Mouse (Mus musculus) embryonic facial prominence, embryonic 14.5 days (tissue): ENCODE measurements around the gene Ube2g2. TPM values are rescaled to one million over a fixed set of nuclear protein-coding genes. Genes with fewer than 3 reads are reported as not detected.

ENCODE experiments used
- ATAC-seq: fragments of 200-750 bp; cut with Nextera tagmentation; 2 replicates; pipeline ENCODE4 v1.8.0; 2017; ENCODE audit warnings: low read depth, moderate number of reproducible peaks, moderate TSS enrichment
- DNase-seq: peaks from one replicate; pipeline ENCODE4 v3.0.0-alpha.2; 2015; ENCODE audit warnings: low spot score
- H3K27ac ChIP-seq: fragments of 300-500 bp; sonication (generic); replicated peaks from 2 replicates; pipeline ENCODE4 v1.5.1; 2014; ENCODE audit warnings: low read depth, mild to moderate bottlenecking, low read length, moderate library complexity
- H3K27me3 ChIP-seq: fragments of 300-500 bp; sonication (generic); replicated peaks from 2 replicates; pipeline ENCODE4 v1.6.1; 2014; ENCODE audit warnings: low read length; ENCODE audit not compliant: control insufficient read depth, insufficient read depth
- H3K36me3 ChIP-seq: fragments of 300-500 bp; sonication (generic); 2 replicates; pipeline ENCODE4 v1.6.1; 2014; ENCODE audit warnings: low read length, mixed read lengths; ENCODE audit not compliant: control insufficient read depth, insufficient read depth
- H3K4me1 ChIP-seq: fragments of 300-500 bp; sonication (generic); 2 replicates; pipeline ENCODE4 v1.6.1; 2014; ENCODE audit warnings: antibody characterized with exemption, low read length; ENCODE audit not compliant: control insufficient read depth, insufficient read depth
- H3K4me2 ChIP-seq: fragments of 300-500 bp; sonication (generic); 2 replicates; pipeline ENCODE4 v1.6.1; 2014; ENCODE audit warnings: low read depth, mild to moderate bottlenecking, low read length, moderate library complexity, mixed read lengths
- H3K4me3 ChIP-seq: fragments of 300-500 bp; sonication (generic); 2 replicates; pipeline ENCODE4 v1.5.1; 2014; ENCODE audit warnings: low read depth, mild to moderate bottlenecking, low read length
- H3K9ac ChIP-seq: fragments of 300-500 bp; sonication (generic); 2 replicates; pipeline ENCODE4 v1.6.1; 2014; ENCODE audit warnings: low read depth, mild to moderate bottlenecking, low read length, moderate library complexity, mixed read lengths
- H3K9me3 ChIP-seq: fragments of 300-500 bp; sonication (generic); 2 replicates; pipeline ENCODE4 v1.6.1; 2016; ENCODE audit warnings: low read length; ENCODE audit not compliant: control insufficient read depth
- WGBS: fragments of 180-500 bp; shearing (Covaris S2); extraction: QIAGEN DNeasy Blood & Tissue Kit; methylation state at CpG from one replicate; pipeline ENCODE4 v1.1.7; 2014; 5-methylcytosine and 5-hydroxymethylcytosine counted together
- polyA plus RNA-seq: library from polyadenylated mRNA; unstranded; fragments of >200 nt; fragmentation: Nextera tagmentation; extraction: Ambion mirVana; gene quantifications from 2 replicates; pipeline ENCODE4 v1.2.1, GENCODE M21; 2014

Gene Ube2g2
- polyA plus RNA-seq, 1 experiment from 2014 or later = 66.1 TPM

- Histone ChIP-seq H3K27ac (no peak overlapping the region), H3K9ac (no peak overlapping the region), H3K36me3 (peaks cover 47% of the 10 kb centered on the region), H3K9me3 (no peaks in the 10 kb centered on the region), H3K27me3 (no peaks in the 10 kb centered on the region), H3K4me2 (no peak overlapping the region), H3K4me1 (peaks cover 17% of the 10 kb centered on the region), H3K4me3 (no peak overlapping the region)
- no peak for DNase-seq
- no peak for ATAC-seq
- 91% methylated on average over 3 of the region's 3 CpGs for WGBS
Measured at GRCm38 (mm10) chr10:77586637-77587036, 35.4 kb upstream of the Ube2g2 start.

DNA sequence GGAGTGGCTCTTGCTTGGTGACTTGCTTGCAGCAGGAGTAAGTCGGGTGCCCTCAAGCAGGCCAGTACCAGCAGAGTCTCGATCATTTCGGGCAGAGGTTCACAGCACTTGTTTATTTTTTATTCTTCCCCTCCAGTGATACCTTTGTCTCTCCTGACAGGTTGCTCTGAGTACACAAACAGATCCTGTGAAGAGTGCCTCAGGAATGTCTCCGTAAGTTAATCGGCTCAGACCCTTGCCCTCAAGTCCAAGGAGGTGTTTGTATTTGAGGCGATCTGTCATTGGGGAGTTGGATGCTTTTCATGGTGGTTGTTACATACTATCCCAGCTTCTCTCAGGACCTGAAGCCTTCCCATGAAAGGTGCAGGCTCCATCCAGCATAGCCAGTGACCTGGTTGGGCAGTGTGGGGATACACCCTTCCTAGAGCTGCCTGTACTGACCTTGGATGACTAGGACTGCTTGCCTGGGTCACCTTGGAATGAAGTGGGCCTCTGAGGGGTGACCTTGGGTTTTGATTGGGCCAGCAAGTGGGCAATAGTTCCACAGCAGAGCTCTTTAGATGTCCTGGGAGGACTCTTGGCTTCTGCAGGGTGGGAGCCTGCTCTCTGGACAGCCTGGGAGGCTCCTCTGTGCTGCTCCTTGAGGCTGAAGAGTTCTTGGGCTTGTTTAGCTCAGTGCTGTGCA, 34.8 kb upstream of the Ube2g2 start:
- Histone ChIP-seq H3K27me3 (no peaks in the 10 kb centered on the region), H3K9me3 (no peaks in the 10 kb centered on the region), H3K27ac (no peak overlapping the region), H3K4me3 (no peak overlapping the region), H3K4me1 (peaks cover 16% of the 10 kb centered on the region), H3K36me3 (peaks cover 53% of the 10 kb centered on the region), H3K9ac (no peak overlapping the region), H3K4me2 (no peak overlapping the region)
- WGBS = 87% methylated on average over 6 of the region's 6 CpGs
- DNase-seq (no peak), ATAC-seq (no peak)

- Histone ChIP-seq H3K4me1 (peaks cover 8% of the 10 kb centered on the region; the same call in 1 of the 2 replicates), H3K9me3 (no peaks in the 10 kb centered on the region), H3K4me2 (no peak overlapping the region), H3K36me3 (peaks cover 61% of the 10 kb centered on the region), H3K27ac (no peak overlapping the region), H3K27me3 (no peaks in the 10 kb centered on the region), H3K4me3 (no peak overlapping the region), H3K9ac (no peak overlapping the region)
- ATAC-seq = no peak
- WGBS = 65% methylated on average over 2 of the region's 2 CpGs
- no peak for DNase-seq
Measured at GRCm38 (mm10) chr10:77588036-77588435, 34.0 kb upstream of the Ube2g2 start.

GRCm38 (mm10) chr10:77589117-77589516, 33.0 kb upstream of the Ube2g2 start:
- Histone ChIP-seq H3K36me3 (peaks cover 72% of the 10 kb centered on the region), H3K27me3 (no peaks in the 10 kb centered on the region), H3K9me3 (no peaks in the 10 kb centered on the region), H3K27ac (no peak overlapping the region; the same call in 1 of the 2 replicates), H3K4me2 (no peak overlapping the region), H3K4me1 (no peaks in the 10 kb centered on the region), H3K9ac (no peak overlapping the region), H3K4me3 (no peak overlapping the region)
- 78% methylated on average over 7 of the region's 7 CpGs for WGBS
- DNase-seq = no peak
- ATAC-seq = no peak

GRCm38 (mm10) chr10:77589749-77590148, 32.3 kb upstream of the Ube2g2 start:
- no peak for DNase-seq

GRCm38 (mm10) chr10:77590812-77591211, 31.3 kb upstream of the Ube2g2 start:
- Histone ChIP-seq H3K9me3 (no peaks in the 10 kb centered on the region), H3K4me1 (no peaks in the 10 kb centered on the region), H3K27me3 (no peaks in the 10 kb centered on the region), H3K36me3 (peaks cover 88% of the 10 kb centered on the region), H3K9ac (no peak overlapping the region), H3K4me2 (no peak overlapping the region), H3K27ac (no peak overlapping the region), H3K4me3 (no peak overlapping the region)
- WGBS = 43% methylated on average over 6 of the region's 6 CpGs
- DNase-seq = peak; percentile 59
- peak; percentile 83 for ATAC-seq

More at GRCm38 (mm10) chr10:77589749-77590148, 32.3 kb upstream of the Ube2g2 start:
- WGBS = 71% methylated on average over 8 of the region's 8 CpGs
- H3K4me3 ChIP-seq = no peak overlapping the region
- peaks cover 78% of the 10 kb centered on the region for H3K36me3 ChIP-seq
- no peak overlapping the region for H3K9ac ChIP-seq
- no peak overlapping the region for H3K4me2 ChIP-seq
- no peak for ATAC-seq
- no peak overlapping the region for H3K27ac ChIP-seq
- H3K4me1 ChIP-seq = no peaks in the 10 kb centered on the region
- no peaks in the 10 kb centered on the region for H3K9me3 ChIP-seq
- H3K27me3 ChIP-seq = no peaks in the 10 kb centered on the region

- H3K27ac ChIP-seq = no peak overlapping the region
- no peaks in the 10 kb centered on the region for H3K27me3 ChIP-seq
- no peaks in the 10 kb centered on the region for H3K9me3 ChIP-seq
- no peak overlapping the region for H3K4me2 ChIP-seq
- H3K4me1 ChIP-seq = no peaks in the 10 kb centered on the region
- WGBS = 75% methylated on average over 6 of the region's 6 CpGs
- peaks cover 85% of the 10 kb centered on the region for H3K36me3 ChIP-seq
- H3K9ac ChIP-seq = no peak overlapping the region
- no peak overlapping the region for H3K4me3 ChIP-seq
- DNase-seq (no peak), ATAC-seq (no peak)
Measured at GRCm38 (mm10) chr10:77591546-77591945, 30.5 kb upstream of the Ube2g2 start.

- DNase-seq (no peak), ATAC-seq (no peak)
- Histone ChIP-seq H3K9ac (no peak overlapping the region), H3K27ac (no peak overlapping the region), H3K4me3 (no peak overlapping the region), H3K4me1 (no peaks in the 10 kb centered on the region), H3K36me3 (peaks cover 76% of the 10 kb centered on the region), H3K4me2 (no peak overlapping the region), H3K27me3 (no peaks in the 10 kb centered on the region), H3K9me3 (no peaks in the 10 kb centered on the region)
- WGBS = 85% methylated on average over 2 of the region's 2 CpGs
Measured at GRCm38 (mm10) chr10:77596060-77596459, 26.0 kb upstream of the Ube2g2 start.

DNA sequence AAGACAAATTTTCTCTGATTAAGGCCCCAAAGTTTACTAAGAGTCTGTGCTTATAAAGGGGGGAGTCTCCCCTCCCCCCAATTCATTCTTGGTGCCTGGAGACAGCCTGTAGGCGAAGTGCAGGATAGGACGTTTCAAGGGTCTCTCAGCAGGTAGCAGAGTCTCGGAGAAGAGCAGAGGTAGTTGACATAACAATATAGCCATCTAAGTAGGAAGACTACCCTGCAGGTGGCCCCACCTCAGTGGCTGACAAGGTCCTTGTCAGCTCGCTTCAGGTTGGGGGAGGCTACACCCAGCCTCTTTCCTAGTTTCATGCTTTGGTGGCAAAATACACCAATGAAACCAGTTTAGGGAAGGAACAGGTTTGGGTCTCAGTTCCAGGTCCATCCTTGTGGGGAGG, 19.1 kb upstream of the Ube2g2 start:
- ATAC-seq (no peak), DNase-seq (no peak)
- H3K27me3 ChIP-seq = no peaks in the 10 kb centered on the region
- peaks cover 15% of the 10 kb centered on the region; the same call in 1 of the 2 replicates for H3K4me1 ChIP-seq
- peaks cover 18% of the 10 kb centered on the region for H3K36me3 ChIP-seq
- no peak overlapping the region for H3K27ac ChIP-seq
- H3K9me3 ChIP-seq = no peaks in the 10 kb centered on the region
- no peak overlapping the region for H3K9ac ChIP-seq
- 58% methylated on average over 4 of the region's 4 CpGs for WGBS
- H3K4me2 ChIP-seq = no peak overlapping the region
- no peak overlapping the region for H3K4me3 ChIP-seq
